Mouse (Mus musculus) telencephalon, adult 2 months (tissue): ENCODE measurements at regions not wholly inside any gene's neighbourhood (a gene's known extent, or its start where the extent isn't known, plus 50 kb on each side); places are given as distances from the start of the nearest gene placed in this dataset.

Experiments
- DNase-seq: peaks from one replicate; pipeline ENCODE4 v3.0.0-alpha.2; 2011; ENCODE audit warnings: low read depth, low spot score

GRCm38 (mm10) chr13:118193951-118194696 is 192.3 kb upstream of the B430218F22Rik start:
- no peak for DNase-seq

GRCm38 (mm10) chr13:118208146-118208545 is 178.3 kb upstream of the B430218F22Rik start:
- DNase-seq: no peak

GRCm38 (mm10) chr13:118227354-118227753 is 159.1 kb upstream of the B430218F22Rik start:
- DNase-seq: peak; percentile 18

- no peak for DNase-seq
Measured at GRCm38 (mm10) chr13:118237968-118238367, 148.5 kb upstream of the B430218F22Rik start.

- no peak for DNase-seq
Measured at GRCm38 (mm10) chr13:118244680-118245079, 141.8 kb upstream of the B430218F22Rik start.

- no peak for DNase-seq
Measured at GRCm38 (mm10) chr13:118245546-118245945, 140.9 kb upstream of the B430218F22Rik start.

GRCm38 (mm10) chr13:118259606-118260005 is 126.8 kb upstream of the B430218F22Rik start:
- no peak for DNase-seq

- DNase-seq: no peak
Measured at GRCm38 (mm10) chr13:118262971-118263370, 123.5 kb upstream of the B430218F22Rik start.

- DNase-seq: no peak
Measured at GRCm38 (mm10) chr13:118265763-118266520, 120.5 kb upstream of the B430218F22Rik start.

- no peak for DNase-seq
Measured at GRCm38 (mm10) chr13:118272904-118273303, 113.5 kb upstream of the B430218F22Rik start.

GRCm38 (mm10) chr13:118280956-118281355 is 105.5 kb upstream of the B430218F22Rik start:
- no peak for DNase-seq

- no peak for DNase-seq
Measured at GRCm38 (mm10) chr13:118293728-118294127, 92.7 kb upstream of the B430218F22Rik start.

- DNase-seq: no peak
Measured at GRCm38 (mm10) chr13:118310080-118310479, 76.3 kb upstream of the B430218F22Rik start.

GRCm38 (mm10) chr13:118313676-118314075 is 72.8 kb upstream of the B430218F22Rik start:
- DNase-seq: peak; percentile 33
